Mouse (Mus musculus) large intestine, adult 2 months (tissue): ENCODE results near the gene Fam69a. TPM values are rescaled to one million over a fixed set of nuclear protein-coding genes. Genes with fewer than 3 reads are reported as not detected.
"Not testable (repeated sequence)": the region's sequence is repeated elsewhere in the genome, so short reads cannot be mapped to it uniquely, and the experiment has no call there.

Experiments
- DNase-seq: peaks from one replicate; pipeline ENCODE4 v3.0.0-alpha.2; 2012; ENCODE audit warnings: low read depth, low spot score
- WGBS: fragments of 180-500 bp; shearing (Covaris S2); methylation state at CpG from one replicate; pipeline ENCODE4 v1.1.7; 2018; 5-methylcytosine and 5-hydroxymethylcytosine counted together
- polyA plus RNA-seq: library from polyadenylated mRNA; depleted of rRNA; stranded (reverse); fragments of >200 nt; gene quantifications from 2 replicates; pipeline ENCODE4 v1.2.3, GENCODE M21; 2012

Fam69a gene
- polyA plus RNA-seq, 1 experiment: 1.8 TPM

DNA sequence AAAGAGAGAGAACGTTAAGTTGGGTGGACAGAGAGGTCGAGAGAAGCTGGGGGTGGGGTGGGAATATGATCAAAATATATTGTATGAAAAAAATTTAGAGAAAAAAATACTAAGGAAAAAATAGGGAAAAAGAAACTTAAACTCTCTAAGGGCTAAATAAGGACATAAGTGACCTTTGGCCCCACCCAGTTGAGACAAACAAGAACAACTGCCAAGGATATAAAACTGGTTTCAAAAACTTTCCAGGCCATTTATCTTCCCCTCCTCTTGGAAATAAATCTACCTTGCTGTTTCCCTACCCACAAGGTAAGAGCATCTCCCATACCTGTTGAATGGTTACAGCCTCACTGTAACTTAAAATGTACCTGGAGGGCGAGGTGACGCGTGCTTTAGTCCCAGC, 2.9 kb downstream of the Fam69a start:
- 54% methylated on average over 5 of the region's 5 CpGs for WGBS
- DNase-seq: no peak

DNA sequence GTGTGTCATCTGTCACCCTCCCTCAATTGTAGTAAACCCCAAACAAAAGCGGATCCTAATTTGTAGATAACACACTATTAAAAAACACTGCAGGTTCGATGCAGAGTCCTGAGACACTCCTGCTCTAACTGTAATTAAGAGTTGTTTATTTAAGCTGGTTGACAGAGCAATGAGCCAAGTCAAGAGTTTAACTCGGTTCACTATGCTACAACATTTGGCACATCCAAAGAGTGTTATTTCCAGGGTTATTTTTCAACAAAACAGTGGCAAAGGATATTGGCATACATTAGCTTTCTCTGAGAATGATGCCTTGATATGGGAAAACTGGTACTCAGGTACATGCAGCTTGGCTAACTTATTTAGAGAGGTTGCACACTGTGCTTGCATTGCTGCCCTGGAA, 4.9 kb downstream of the Fam69a start:
- DNase-seq: no peak
- 27% methylated on average over 3 of the region's 3 CpGs for WGBS

DNA sequence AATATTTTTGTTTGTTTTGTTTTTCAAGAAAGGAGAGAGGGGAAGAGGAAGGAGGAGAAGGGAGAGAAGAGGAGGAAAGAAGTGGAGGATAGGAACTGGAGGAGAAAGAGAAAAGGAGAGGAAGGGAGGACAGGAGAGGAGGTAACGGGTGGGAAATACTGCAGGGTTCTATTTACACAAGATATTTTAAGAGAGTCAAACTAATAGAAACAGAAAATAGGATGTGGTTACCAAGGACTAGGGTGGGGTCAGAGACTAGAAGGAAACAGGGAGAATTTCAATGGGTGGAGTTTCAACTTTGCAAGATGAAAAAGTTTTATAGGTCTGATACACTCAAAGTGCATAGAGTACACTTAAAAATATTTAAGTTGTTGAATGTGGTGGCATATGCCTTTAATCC, 7.0 kb downstream of the Fam69a start:
- 31% methylated on average over 1 of the region's 1 CpGs for WGBS
- no peak for DNase-seq

DNA sequence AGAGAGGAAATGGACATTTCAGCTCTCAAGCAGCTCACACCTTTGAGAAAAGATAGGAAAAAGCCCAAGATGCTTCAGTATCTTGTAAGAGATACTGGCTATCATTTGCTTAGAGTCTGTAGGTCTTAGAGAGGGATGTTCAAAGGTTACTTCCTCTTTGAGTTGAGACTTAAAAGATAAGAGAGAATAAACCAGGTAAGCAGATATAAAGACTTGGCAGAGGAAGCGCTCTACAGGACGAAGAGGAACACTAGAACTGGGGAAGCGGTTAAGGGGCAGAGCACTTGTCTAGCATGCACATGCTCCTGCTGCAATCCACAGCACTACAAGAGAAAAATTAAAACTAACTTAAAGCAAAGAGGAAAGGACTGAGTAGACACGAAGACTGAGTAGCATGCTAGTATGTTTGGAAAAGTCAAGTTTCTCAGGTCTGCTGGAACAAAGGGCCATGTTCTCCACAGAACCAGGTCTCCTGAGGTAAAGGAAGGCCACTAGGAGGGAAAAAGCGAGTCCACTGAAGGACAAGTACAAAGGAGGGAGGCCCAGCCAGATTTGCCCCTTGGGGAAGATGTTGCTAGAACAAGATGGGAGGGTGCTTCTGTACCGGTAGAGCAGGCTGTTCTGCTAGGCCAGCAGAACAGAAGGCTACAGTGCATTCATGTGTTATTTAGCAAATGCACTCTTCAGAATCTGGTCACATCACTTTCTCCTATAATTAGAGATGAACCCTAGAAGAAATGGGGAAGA, 8.4 kb downstream of the Fam69a start:
- DNase-seq: no peak
- 33% methylated on average over 6 of the region's 6 CpGs for WGBS

- 43% methylated on average over 3 of the region's 3 CpGs for WGBS
- DNase-seq: no peak
Observed at GRCm38 (mm10) chr5:107977640-107978288, 9.1 kb downstream of the Fam69a start.

GRCm38 (mm10) chr5:107973310-107973709, 13.6 kb downstream of the Fam69a start:
- DNase-seq: no peak
- WGBS: 78% methylated on average over 2 of the region's 2 CpGs

- WGBS: 77% methylated on average over 13 of the region's 13 CpGs
- DNase-seq: no peak
Observed at GRCm38 (mm10) chr5:107972444-107973272, 14.2 kb downstream of the Fam69a start.

GRCm38 (mm10) chr5:107971069-107971468, 15.8 kb downstream of the Fam69a start:
- no peak for DNase-seq
- 84% methylated on average over 4 of the region's 4 CpGs for WGBS

- WGBS: 91% methylated on average over 1 of the region's 1 CpGs
- DNase-seq: not testable (repeated sequence)
Observed at GRCm38 (mm10) chr5:107969818-107970217, 17.1 kb downstream of the Fam69a start.

- WGBS: 84% methylated on average over 3 of the region's 3 CpGs
Observed at GRCm38 (mm10) chr5:107968079-107968478, 18.8 kb downstream of the Fam69a start.

DNA sequence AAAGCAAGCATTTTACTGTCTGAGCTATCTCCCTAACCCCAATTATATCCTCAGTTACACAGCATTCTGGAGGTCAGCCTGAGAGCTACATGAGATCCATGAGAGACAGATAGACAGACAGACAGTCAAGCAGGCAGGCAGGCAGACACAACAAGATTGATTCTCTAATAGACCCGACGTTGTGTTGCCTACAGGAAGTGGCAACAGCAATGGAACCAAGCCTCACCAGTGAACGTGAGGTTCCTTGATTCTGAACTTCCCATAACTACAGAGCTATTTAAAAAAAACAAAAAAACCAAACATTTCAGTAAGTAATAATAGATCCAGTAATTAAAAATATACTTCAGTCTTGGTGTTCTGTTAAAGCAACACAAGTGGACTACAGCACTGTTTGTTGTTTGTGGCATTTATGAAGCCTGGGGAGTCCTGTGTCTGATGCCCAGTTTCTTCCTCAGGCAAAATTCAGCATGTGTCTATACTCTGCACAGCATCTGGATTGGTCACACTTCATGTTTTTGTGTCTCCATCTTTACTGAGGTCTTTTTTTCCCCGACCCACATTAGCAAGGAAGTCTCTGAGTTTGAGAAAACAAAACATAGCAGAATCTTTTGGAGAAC, 19.9 kb downstream of the Fam69a start:
- WGBS: 67% methylated on average over 4 of the region's 4 CpGs
- DNase-seq: no peak

More at GRCm38 (mm10) chr5:107968079-107968478, 18.8 kb downstream of the Fam69a start:
- DNase-seq: no peak

GRCm38 (mm10) chr5:107966156-107966555, 20.7 kb downstream of the Fam69a start:
- no peak for DNase-seq
- WGBS: 57% methylated on average over 3 of the region's 3 CpGs

DNA sequence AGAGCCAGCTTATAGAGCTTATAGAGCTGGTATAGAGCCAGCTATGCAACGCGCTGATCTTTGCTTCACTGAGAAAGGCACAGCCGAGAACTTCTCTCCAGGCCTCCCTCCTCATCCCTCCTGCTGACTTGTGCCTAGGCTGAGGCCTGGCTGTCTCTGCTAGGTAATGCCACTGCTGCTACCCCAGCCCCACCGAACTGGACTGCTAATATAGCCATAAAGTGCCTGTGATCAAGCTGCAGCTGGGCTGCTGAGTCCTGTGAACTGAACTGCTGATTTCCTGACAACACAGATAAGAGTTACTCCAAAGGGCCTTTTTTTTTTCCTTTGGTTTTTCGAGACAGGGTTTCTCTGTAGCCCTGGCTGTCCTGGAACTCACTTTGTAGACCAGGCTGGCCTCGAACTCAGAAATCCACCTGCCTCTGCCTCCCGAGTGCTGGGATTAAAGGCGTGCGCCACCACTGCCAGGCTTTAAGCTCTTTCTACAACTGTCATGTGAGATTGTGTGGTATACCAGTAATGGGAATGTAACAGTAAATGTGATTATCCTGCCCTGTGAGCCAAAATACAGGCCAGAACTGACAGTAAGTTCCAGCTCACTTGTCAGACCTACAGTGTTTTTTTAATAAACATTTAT, 21.4 kb downstream of the Fam69a start:
- 78% methylated on average over 9 of the region's 9 CpGs for WGBS
- no peak for DNase-seq

- DNase-seq: no peak
- WGBS: 90% methylated on average over 2 of the region's 2 CpGs
Observed at GRCm38 (mm10) chr5:107964031-107964758, 22.7 kb downstream of the Fam69a start.

DNA sequence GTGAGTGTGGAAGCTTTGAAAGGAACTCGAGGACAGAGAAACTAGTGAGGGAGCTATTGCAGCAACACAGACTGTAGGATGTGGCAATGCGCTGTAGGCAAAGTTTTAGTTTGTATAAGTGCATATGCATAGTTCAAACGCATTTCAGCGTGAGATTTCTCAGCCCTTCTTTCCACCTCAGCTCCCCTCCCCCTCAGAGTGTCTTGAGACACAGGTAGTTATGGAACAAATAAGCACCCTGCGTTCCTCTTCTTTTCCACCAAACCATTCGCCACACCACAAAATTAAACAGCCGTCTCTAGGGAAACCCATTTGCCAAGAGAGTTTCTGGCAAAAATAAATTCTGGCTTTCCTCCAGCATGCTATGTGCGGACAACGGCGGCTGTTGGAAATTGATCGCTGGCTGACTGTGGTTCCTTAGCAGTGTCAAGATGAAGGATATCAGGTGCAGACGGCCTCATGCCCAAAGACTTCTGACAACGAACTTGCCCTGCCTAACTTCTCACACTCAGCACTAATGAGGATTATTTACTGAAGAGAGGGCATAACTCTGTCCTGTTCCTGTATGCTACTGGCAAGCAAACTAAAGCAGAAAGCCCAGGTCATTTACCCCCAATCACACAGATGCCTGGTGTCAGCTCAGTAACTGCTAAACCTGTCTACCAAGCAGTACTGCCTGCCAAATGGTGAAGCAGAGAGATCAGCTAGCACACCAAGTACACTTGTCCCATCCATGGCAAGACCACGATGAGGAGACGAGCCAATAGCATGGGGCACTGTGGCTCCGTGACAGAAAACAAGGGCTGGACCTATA, 25.2 kb downstream of the Fam69a start:
- 34% methylated on average over 16 of the region's 16 CpGs for WGBS
- no peak for DNase-seq

GRCm38 (mm10) chr5:107960532-107961202, 26.2 kb downstream of the Fam69a start:
- DNase-seq: no peak
- 61% methylated on average over 14 of the region's 14 CpGs for WGBS

GRCm38 (mm10) chr5:107959624-107960300, 27.1 kb downstream of the Fam69a start:
- WGBS: 92% methylated on average over 8 of the region's 8 CpGs
- no peak for DNase-seq
